In genomic region chr16:13505055-13505454, GRCm38 (mm10) we compare ENCODE assay signal across 9 mouse cellular contexts.
A peak's percentile ranks its signal among the peaks of the same experiment; 100 is the strongest.
DNase-seq lines count a peak whose midpoint lies in the region; ATAC-seq and TF ChIP-seq lines count a peak whose summit lies in the region.
"Had no signal": no experiment of that assay in that cellular context is flagged by ENCODE, and none has a peak within 500 bp of the region (broad histone marks: within the 10 kb centered on the region; RNA-seq: fewer than 3 reads in every experiment).

No protein-coding gene starts in this region.

- TF ChIP-seq POLR2A in embryonic fibroblast, embryonic 13.5 days (IDR thresholded peaks at IDR 0.05; ENCODE audit: low read depth, low read length), result no peak

- no peak for TF ChIP-seq EP300 in stomach, postnatal 0 days (optimal IDR thresholded peaks at IDR 0.05)

- no peak for TF ChIP-seq CTCF in embryonic fibroblast, embryonic 13.5 days (IDR thresholded peaks at IDR 0.05; ENCODE audit: borderline replicate concordance, insufficient read depth, low read length)
- TF ChIP-seq CTCF in stomach, postnatal 0 days (IDR thresholded peaks at IDR 0.05; ENCODE audit: low read depth), result no peak

- no peaks in the 10 kb centered on the region for H3K36me3 ChIP-seq in stomach, postnatal 0 days (ENCODE audit: control insufficient read depth, insufficient read depth, low read length)

- peak; percentile 68 for ATAC-seq in stomach, postnatal 0 days (ENCODE audit: low FRiP score, low TSS enrichment)

- DNase-seq in right cerebral cortex, adult 18-20 months, result peak; percentile 22
- DNase-seq in right cerebral cortex, postnatal 36 days (ENCODE audit: low spot score in 2 of 2), result no peak
- peak; percentile 56 for DNase-seq in adrenal gland, adult 8-10 months
- peak; percentile 30 for DNase-seq in stomach, postnatal 0 days (ENCODE audit: low spot score)
- DNase-seq in right cerebral cortex, postnatal 25 days, result no peak
- DNase-seq in layer of hippocampus, postnatal 10 days (ENCODE audit: low spot score in 2 of 2), result no peak
- DNase-seq: lung, embryonic 14.5 days; thymus, postnatal 14 days had no signal

- 58% methylated on average over 5 of the region's 5 CpGs for WGBS in stomach, postnatal 0 days

- no peak overlapping the region for H3K4me2 ChIP-seq in stomach, postnatal 0 days (replicated peaks; ENCODE audit: low read depth)
- H3K4me2 ChIP-seq: lung, embryonic 14.5 days had no signal

- H3K9me3 ChIP-seq in stomach, postnatal 0 days (ENCODE audit: control insufficient read depth, low read length), result no peaks in the 10 kb centered on the region

- no peaks in the 10 kb centered on the region for H3K27me3 ChIP-seq in stomach, postnatal 0 days (ENCODE audit: control insufficient read depth, insufficient read depth, low read length)

- no peak overlapping the region for H3K9ac ChIP-seq in stomach, postnatal 0 days (ENCODE audit: low read length)
- H3K9ac ChIP-seq: lung, embryonic 14.5 days had no signal

- H3K4me3 ChIP-seq in embryonic fibroblast, embryonic 13.5 days (ENCODE audit: insufficient read depth, low read length), result no peak overlapping the region
- H3K4me3 ChIP-seq in stomach, postnatal 0 days (ENCODE audit: low read depth, low read length), result no peak overlapping the region

- H3K27ac ChIP-seq in embryonic fibroblast, embryonic 13.5 days (ENCODE audit: insufficient read depth, low read length), result peak overlapping the region; percentile 45
- no peak overlapping the region for H3K27ac ChIP-seq in stomach, postnatal 0 days (replicated peaks)

- no peaks in the 10 kb centered on the region for H3K4me1 ChIP-seq in embryonic fibroblast, embryonic 13.5 days (ENCODE audit: control insufficient read depth, insufficient read depth, low read length)
- no peaks in the 10 kb centered on the region for H3K4me1 ChIP-seq in stomach, postnatal 0 days (replicated peaks; ENCODE audit: control insufficient read depth, insufficient read depth)

Comparison
In these comparisons a context has a peak if more than half of its experiments do, and no peak if none do; other contexts are left out.
1. DNase-seq: peak in right cerebral cortex, adult 18-20 months (single experiment), adrenal gland, adult 8-10 months (single experiment) and stomach, postnatal 0 days (single experiment); none in right cerebral cortex, postnatal 36 days (0 of 2), right cerebral cortex, postnatal 25 days (single experiment) and layer of hippocampus, postnatal 10 days (0 of 2).